In genomic region chr1:128543137-128543536, GRCm38 (mm10) we compare ENCODE assay signal across 23 mouse cellular contexts.
"Had no signal": no experiment of that assay in that cellular context is flagged by ENCODE, and none has a peak within 500 bp of the region (broad histone marks: within the 10 kb centered on the region; RNA-seq: fewer than 3 reads in every experiment).

No protein-coding gene starts in this region.

- ATAC-seq: hindbrain, postnatal 0 days; intestine, embryonic 16.5 days; liver, embryonic 12.5 days had no signal

- DNase-seq: gastrocnemius, postnatal 14 days; gastrocnemius, postnatal 36 days; heart, adult 2 months; heart, postnatal 14 days; heart, postnatal 36 days; kidney, adult 18-20 months; kidney, adult 8-10 months; kidney, postnatal 10 days; kidney, postnatal 25 days; kidney, postnatal 4 days; left cerebral cortex, postnatal 4 days had no signal

- H3K27ac ChIP-seq: heart, adult 2 months; heart, embryonic 13.5 days; heart, embryonic 15.5 days; hindbrain, embryonic 13.5 days; hindbrain, embryonic 15.5 days; hindbrain, postnatal 0 days; layer of hippocampus, adult 2 months; left cerebral cortex, adult 2 months; limb, embryonic 13.5 days; limb, embryonic 15.5 days; liver, embryonic 12.5 days had no signal

- H3K4me3 ChIP-seq: heart, adult 2 months; heart, embryonic 13.5 days; heart, embryonic 15.5 days; hindbrain, embryonic 13.5 days; hindbrain, embryonic 15.5 days; layer of hippocampus, adult 2 months; left cerebral cortex, adult 2 months; limb, embryonic 13.5 days; limb, embryonic 15.5 days; liver, embryonic 12.5 days had no signal

- H3K27me3 ChIP-seq: hindbrain, embryonic 13.5 days; hindbrain, embryonic 15.5 days; limb, embryonic 13.5 days; limb, embryonic 15.5 days; liver, embryonic 12.5 days had no signal

- H3K4me1 ChIP-seq: heart, embryonic 13.5 days; heart, embryonic 15.5 days; limb, embryonic 13.5 days; limb, embryonic 15.5 days; liver, embryonic 12.5 days had no signal

- H3K9ac ChIP-seq: heart, embryonic 13.5 days; heart, embryonic 15.5 days; hindbrain, embryonic 13.5 days; hindbrain, embryonic 15.5 days; limb, embryonic 13.5 days; limb, embryonic 15.5 days; liver, embryonic 12.5 days had no signal

- H3K36me3 ChIP-seq: heart, embryonic 13.5 days; heart, embryonic 15.5 days; hindbrain, embryonic 13.5 days; hindbrain, embryonic 15.5 days; limb, embryonic 13.5 days; limb, embryonic 15.5 days; liver, embryonic 12.5 days had no signal

- H3K4me2 ChIP-seq: heart, embryonic 11.5 days; heart, embryonic 13.5 days; heart, embryonic 15.5 days; hindbrain, embryonic 13.5 days; hindbrain, embryonic 15.5 days; limb, embryonic 13.5 days; limb, embryonic 15.5 days; liver, embryonic 12.5 days had no signal

- H3K9me3 ChIP-seq: heart, embryonic 13.5 days; heart, embryonic 15.5 days; hindbrain, embryonic 13.5 days; hindbrain, embryonic 15.5 days; limb, embryonic 13.5 days; limb, embryonic 15.5 days; liver, embryonic 12.5 days had no signal
